Mouse (Mus musculus): ENCODE data around the gene Cd84. TPM values are rescaled to one million over a fixed set of nuclear protein-coding genes. Genes with fewer than 3 reads are reported as not detected.

The Cd84 gene
- polyA plus RNA-seq, 1 experiment: 2.4 TPM

- no peaks in the 10 kb centered on the region for H3K4me1 ChIP-seq (ENCODE audit: control insufficient read depth, insufficient read depth, low read length)
- TF ChIP-seq CTCF (IDR thresholded peaks at IDR 0.05; ENCODE audit: extremely low read depth, insufficient read depth, low read length) (no peak), POLR2A (IDR thresholded peaks at IDR 0.05; ENCODE audit: extremely low read depth, insufficient read depth, low read length) (no peak)
- no peak overlapping the region for H3K27ac ChIP-seq (ENCODE audit: insufficient read depth, low read length)
Observed at GRCm38 (mm10) chr1:171904011-171904410, 64.5 kb downstream of the Cd84 start.

GRCm38 (mm10) chr1:171915638-171916458, 76.4 kb downstream of the Cd84 start:
- Histone ChIP-seq H3K4me1 (ENCODE audit: control insufficient read depth, insufficient read depth, low read length) (no peaks in the 10 kb centered on the region), H3K27ac (ENCODE audit: insufficient read depth, low read length) (no peak overlapping the region)
- TF ChIP-seq CTCF (IDR thresholded peaks at IDR 0.05; ENCODE audit: extremely low read depth, insufficient read depth, low read length): no peak
- TF ChIP-seq POLR2A (IDR thresholded peaks at IDR 0.05; ENCODE audit: extremely low read depth, insufficient read depth, low read length): no peak

More at GRCm38 (mm10) chr1:171904011-171904410, 64.5 kb downstream of the Cd84 start:
- no peak overlapping the region for H3K4me3 ChIP-seq (ENCODE audit: insufficient read depth, low read length)

GRCm38 (mm10) chr1:171917305-171918039, 78.0 kb downstream of the Cd84 start, which contains the start of gene Slamf6:
Gene Slamf6 (plus strand): TSS chr1:171917515.
- Histone ChIP-seq H3K4me3 (ENCODE audit: insufficient read depth, low read length) (no peak within 1 kb of the TSS), H3K4me1 (ENCODE audit: control insufficient read depth, insufficient read depth, low read length) (no peaks in the 10 kb centered on the region), H3K27ac (ENCODE audit: insufficient read depth, low read length) (no peak within 1 kb of the TSS)
- TF ChIP-seq CTCF (IDR thresholded peaks at IDR 0.05; ENCODE audit: extremely low read depth, insufficient read depth, low read length) (no peak), POLR2A (IDR thresholded peaks at IDR 0.05; ENCODE audit: extremely low read depth, insufficient read depth, low read length) (no peak)

More at GRCm38 (mm10) chr1:171915638-171916458, 76.4 kb downstream of the Cd84 start:
- H3K4me3 ChIP-seq (ENCODE audit: insufficient read depth, low read length): no peak overlapping the region

DNA sequence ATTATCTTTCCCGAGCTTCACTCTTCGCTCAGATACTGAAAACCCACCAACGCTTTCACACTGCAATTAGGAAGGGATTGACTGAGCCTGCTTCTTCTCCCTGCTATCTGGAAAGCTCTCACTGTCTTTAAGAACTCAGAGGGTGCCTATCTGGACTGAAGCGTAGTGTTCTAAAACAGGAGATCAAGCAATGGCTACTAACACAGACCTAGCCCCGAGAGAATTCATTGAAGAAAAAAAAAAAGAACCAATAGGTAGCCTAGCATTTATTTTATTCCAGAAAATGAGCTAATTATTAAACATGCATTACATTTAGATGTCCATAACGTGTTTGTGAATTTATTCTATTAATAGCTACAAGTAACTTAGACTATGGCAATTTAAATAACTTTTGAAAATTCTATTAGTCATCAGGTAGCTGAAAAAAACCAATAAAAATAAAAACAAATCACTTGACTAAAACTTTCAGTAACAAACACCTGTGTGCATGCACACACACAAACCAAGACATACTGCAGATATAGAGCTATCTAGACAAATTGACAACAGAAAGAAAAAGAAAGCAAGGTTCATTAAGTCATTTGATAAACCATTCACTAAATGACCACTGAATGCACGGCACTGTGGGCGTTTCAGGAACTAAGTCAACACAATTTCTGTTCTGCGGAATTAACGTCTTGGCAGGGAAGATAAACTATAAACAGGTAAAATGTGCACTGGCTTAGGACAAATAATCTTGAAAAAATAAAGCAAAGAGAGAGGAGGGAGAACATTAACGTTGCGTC, 78.8 kb downstream of the Cd84 start:
- no peak for TF ChIP-seq CTCF (IDR thresholded peaks at IDR 0.05; ENCODE audit: extremely low read depth, insufficient read depth, low read length)
- TF ChIP-seq POLR2A (IDR thresholded peaks at IDR 0.05; ENCODE audit: extremely low read depth, insufficient read depth, low read length): no peak
- no peak overlapping the region for H3K4me3 ChIP-seq (ENCODE audit: insufficient read depth, low read length)
- no peaks in the 10 kb centered on the region for H3K4me1 ChIP-seq (ENCODE audit: control insufficient read depth, insufficient read depth, low read length)
- H3K27ac ChIP-seq (ENCODE audit: insufficient read depth, low read length): no peak overlapping the region

DNA sequence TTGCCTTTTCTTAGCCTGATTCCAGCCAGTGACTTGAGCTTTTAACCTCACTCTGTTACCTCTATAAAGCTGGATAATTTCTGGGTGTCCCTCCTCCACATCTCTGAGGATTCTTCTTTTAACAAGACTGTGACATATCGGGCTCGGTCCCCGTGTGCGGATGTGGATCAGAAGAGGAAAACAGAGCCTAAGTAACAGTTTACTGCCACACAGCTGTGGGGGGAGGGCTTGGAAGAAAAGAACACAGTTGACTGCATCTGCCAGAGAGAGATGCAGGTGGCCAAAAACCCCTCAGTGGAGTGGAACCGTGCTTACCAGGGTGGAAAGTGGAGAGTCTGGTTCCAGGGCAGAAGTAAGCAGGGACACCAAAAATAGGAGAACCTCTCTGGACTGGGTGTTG, 79.7 kb downstream of the Cd84 start:
- no peak for TF ChIP-seq POLR2A (IDR thresholded peaks at IDR 0.05; ENCODE audit: extremely low read depth, insufficient read depth, low read length)
- no peak overlapping the region for H3K27ac ChIP-seq (ENCODE audit: insufficient read depth, low read length)
- H3K4me3 ChIP-seq (ENCODE audit: insufficient read depth, low read length): no peak overlapping the region
- no peaks in the 10 kb centered on the region for H3K4me1 ChIP-seq (ENCODE audit: control insufficient read depth, insufficient read depth, low read length)

- TF ChIP-seq CTCF (IDR thresholded peaks at IDR 0.05; ENCODE audit: extremely low read depth, insufficient read depth, low read length) (no peak), POLR2A (IDR thresholded peaks at IDR 0.05; ENCODE audit: extremely low read depth, insufficient read depth, low read length) (no peak)
- Histone ChIP-seq H3K27ac (ENCODE audit: insufficient read depth, low read length) (no peak overlapping the region), H3K4me1 (ENCODE audit: control insufficient read depth, insufficient read depth, low read length) (no peaks in the 10 kb centered on the region), H3K4me3 (ENCODE audit: insufficient read depth, low read length) (no peak overlapping the region)
Observed at GRCm38 (mm10) chr1:171919901-171920510, 80.5 kb downstream of the Cd84 start.

- no peak overlapping the region for H3K27ac ChIP-seq (ENCODE audit: insufficient read depth, low read length)
- H3K4me1 ChIP-seq (ENCODE audit: control insufficient read depth, insufficient read depth, low read length): no peaks in the 10 kb centered on the region
- TF ChIP-seq CTCF (IDR thresholded peaks at IDR 0.05; ENCODE audit: extremely low read depth, insufficient read depth, low read length) (no peak), POLR2A (IDR thresholded peaks at IDR 0.05; ENCODE audit: extremely low read depth, insufficient read depth, low read length) (no peak)
- H3K4me3 ChIP-seq (ENCODE audit: insufficient read depth, low read length): no peak overlapping the region
Observed at GRCm38 (mm10) chr1:171920989-171921621, 81.6 kb downstream of the Cd84 start.

GRCm38 (mm10) chr1:171921641-171922040, 82.1 kb downstream of the Cd84 start:
- TF ChIP-seq CTCF (IDR thresholded peaks at IDR 0.05; ENCODE audit: extremely low read depth, insufficient read depth, low read length): no peak
- no peak for TF ChIP-seq POLR2A (IDR thresholded peaks at IDR 0.05; ENCODE audit: extremely low read depth, insufficient read depth, low read length)
- no peaks in the 10 kb centered on the region for H3K4me1 ChIP-seq (ENCODE audit: control insufficient read depth, insufficient read depth, low read length)
- H3K27ac ChIP-seq (ENCODE audit: insufficient read depth, low read length): no peak overlapping the region
- no peak overlapping the region for H3K4me3 ChIP-seq (ENCODE audit: insufficient read depth, low read length)
